Mouse (Mus musculus) embryo, embryonic 9.5 days (tissue): Measurements from ENCODE around the gene Mt4.
"Not testable (repeated sequence)": the region's sequence is repeated elsewhere in the genome, so short reads cannot be mapped to it uniquely, and the experiment has no call there.

Source experiments
- DNase-seq: peaks from one replicate; pipeline ENCODE4 v3.0.0-alpha.2; 2017; ENCODE audit errors: extremely low spot score

Mt4 gene

GRCm38 (mm10) chr8:94134601-94135000 lies 2.4 kb upstream of the Mt4 start:
- DNase-seq: not testable (repeated sequence)

- DNase-seq: no peak
Observed at GRCm38 (mm10) chr8:94135556-94135955, 1.4 kb upstream of the Mt4 start.

GRCm38 (mm10) chr8:94136192-94136591 lies 805 bp upstream of the Mt4 start:
- no peak for DNase-seq

GRCm38 (mm10) chr8:94140266-94140795 lies 3.3 kb downstream of the Mt4 start:
- no peak for DNase-seq

GRCm38 (mm10) chr8:94148236-94148635 lies 11.2 kb downstream of the Mt4 start:
- no peak for DNase-seq

- DNase-seq: no peak
Observed at GRCm38 (mm10) chr8:94150925-94151324, 13.9 kb downstream of the Mt4 start.

- peak; percentile 60 for DNase-seq
Observed at GRCm38 (mm10) chr8:94152513-94153300, 15.7 kb downstream of the Mt4 start, which contains the start of gene Mt3. Mt3 (plus strand) TSS chr8:94152607.

- DNase-seq: no peak
Observed at GRCm38 (mm10) chr8:94153451-94153850, 16.5 kb downstream of the Mt4 start.

GRCm38 (mm10) chr8:94154537-94154936 lies 17.5 kb downstream of the Mt4 start:
- DNase-seq: no peak

- no peak for DNase-seq
Observed at GRCm38 (mm10) chr8:94156092-94156491, 19.1 kb downstream of the Mt4 start.

- not testable (repeated sequence) for DNase-seq
Observed at GRCm38 (mm10) chr8:94165772-94166171, 28.8 kb downstream of the Mt4 start.

- DNase-seq: peak; percentile 89
Observed at GRCm38 (mm10) chr8:94167244-94167643, 30.2 kb downstream of the Mt4 start.

- DNase-seq: no peak
Observed at GRCm38 (mm10) chr8:94169547-94169946, 32.5 kb downstream of the Mt4 start.

- DNase-seq: no peak
Observed at GRCm38 (mm10) chr8:94171321-94171755, 34.3 kb downstream of the Mt4 start.

- peak; percentile 61 for DNase-seq
Observed at GRCm38 (mm10) chr8:94172075-94172808, 35.2 kb downstream of the Mt4 start, which contains the start of gene Mt2. Mt2 (plus strand) TSS chr8:94172664.

- DNase-seq: peak; percentile 40
Observed at GRCm38 (mm10) chr8:94172809-94173732, 36.1 kb downstream of the Mt4 start.

GRCm38 (mm10) chr8:94173848-94174403 lies 36.9 kb downstream of the Mt4 start:
- DNase-seq: no peak

- DNase-seq: no peak
Observed at GRCm38 (mm10) chr8:94174619-94175213, 37.7 kb downstream of the Mt4 start.

GRCm38 (mm10) chr8:94177716-94178390 lies 40.9 kb downstream of the Mt4 start:
- no peak for DNase-seq
